Mouse (Mus musculus) stomach, postnatal 0 days (tissue): ENCODE data around the gene Uck2.

Experiments used
- CTCF ChIP-seq: IDR thresholded peaks from 2 replicates; pipeline ENCODE4 v1.5.1; 2016; ENCODE audit warnings: antibody characterized with exemption, low read depth, mild to moderate bottlenecking, moderate library complexity
- EP300 ChIP-seq: optimal IDR thresholded peaks from 2 replicates; pipeline ENCODE3; 2016; ENCODE audit warnings: antibody characterized with exemption

GRCm38 (mm10) chr1:167239916-167240315, 45.2 kb downstream of the Uck2 start:
- no peak for TF ChIP-seq CTCF
- no peak for TF ChIP-seq EP300
